Mouse (Mus musculus): Measurements from ENCODE around the gene Snrnp70.

GRCm38 (mm10) chr7:45407836-45408235 lies 12.3 kb upstream of the Snrnp70 start:
- TF ChIP-seq TAL1 (IDR thresholded peaks at IDR 0.05; ENCODE audit: low read length) (no peak), GATA1 (IDR thresholded peaks at IDR 0.05; ENCODE audit: low read length) (no peak)

Measured in erythroblast, embryonic 14.5 days (primary cell).